Mouse (Mus musculus) liver, postnatal 0 days (tissue): Measurements from ENCODE around the gene Rasgef1a.

ENCODE experiments used
- CTCF ChIP-seq: sonication (generic); IDR thresholded peaks from 2 replicates; pipeline ENCODE4 v1.5.1; 2016; ENCODE audit warnings: antibody characterized with exemption, low read depth
- EP300 ChIP-seq: IDR thresholded peaks from 2 replicates; pipeline ENCODE4 v1.6.1; 2016; ENCODE audit warnings: antibody characterized with exemption, low read depth, mild to moderate bottlenecking

DNA sequence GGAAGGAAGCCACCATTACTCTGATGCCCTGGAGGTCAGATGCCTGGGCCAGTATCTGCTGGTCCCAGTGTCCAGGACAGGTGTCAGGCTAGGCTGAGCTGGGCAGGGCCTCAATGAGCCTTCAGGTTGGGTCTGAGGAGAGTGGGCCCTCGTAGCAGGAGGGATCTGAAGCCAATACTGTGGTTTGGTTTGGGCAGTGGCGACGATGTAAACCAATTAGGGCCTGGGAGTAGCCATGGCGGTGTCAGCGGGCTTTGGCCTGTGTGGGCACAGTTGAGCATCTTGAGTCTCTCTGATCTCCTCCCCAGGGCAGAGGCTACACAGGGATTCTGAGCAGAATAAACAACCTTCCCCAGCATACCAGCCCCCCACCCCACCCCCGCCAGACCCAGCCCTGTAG lies 72.4 kb downstream of the Rasgef1a start:
- no peak for TF ChIP-seq CTCF
- TF ChIP-seq EP300: no peak
